Mouse (Mus musculus): ENCODE data around the gene Msx1. TPM values are rescaled to one million over a fixed set of nuclear protein-coding genes. Genes with fewer than 3 reads are reported as not detected.

Msx1 gene
- polyA plus RNA-seq, 1 experiment from 2014 or later = 0.12 TPM

- ATAC-seq (ENCODE audit: low read depth) = no peak
- H3K4me1 ChIP-seq (ENCODE audit: control insufficient read depth, low read depth, low read length) = no peaks in the 10 kb centered on the region
- no peak overlapping the region for H3K4me2 ChIP-seq (ENCODE audit: low read depth, low read length)
Measured at GRCm38 (mm10) chr5:37815909-37816308, 8.5 kb downstream of the Msx1 start.

DNA sequence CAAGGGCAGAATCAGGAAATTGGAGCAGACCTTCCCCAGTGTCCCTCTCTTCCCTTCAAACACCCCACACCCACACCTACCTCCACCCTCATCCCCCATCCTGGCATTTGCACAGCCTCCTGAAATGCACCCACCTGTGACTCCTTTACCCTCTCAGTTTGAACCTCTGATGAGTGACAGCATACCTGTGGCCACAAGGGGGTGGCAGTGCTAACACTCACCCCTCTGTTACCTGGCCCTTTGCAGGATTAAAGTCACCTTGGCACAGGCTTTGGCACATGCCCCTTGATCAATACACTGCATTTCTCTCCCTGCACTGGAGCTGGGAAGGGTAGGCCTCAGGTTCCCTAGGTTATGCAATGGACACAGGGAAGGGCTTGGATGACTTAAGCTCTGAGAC lies 10.2 kb downstream of the Msx1 start:
- Histone ChIP-seq H3K36me3 (ENCODE audit: control insufficient read depth, insufficient read depth) (no peaks in the 10 kb centered on the region), H3K4me2 (ENCODE audit: low read depth, low read length) (no peak overlapping the region), H3K9ac (ENCODE audit: low read depth, low read length) (no peak overlapping the region), H3K4me1 (ENCODE audit: control insufficient read depth, low read depth, low read length) (no peaks in the 10 kb centered on the region), H3K27ac (ENCODE audit: low read length) (no peak overlapping the region), H3K4me3 (ENCODE audit: low read depth, low read length) (no peak overlapping the region), H3K27me3 (ENCODE audit: control insufficient read depth, insufficient read depth, low read depth, low read length) (peaks cover 40% of the 10 kb centered on the region), H3K9me3 (replicated peaks; ENCODE audit: control insufficient read depth, low read length) (no peaks in the 10 kb centered on the region)
- no peak for ATAC-seq (ENCODE audit: low read depth)

More at GRCm38 (mm10) chr5:37815909-37816308, 8.5 kb downstream of the Msx1 start:
- H3K9me3 ChIP-seq (replicated peaks; ENCODE audit: control insufficient read depth, low read length) = no peaks in the 10 kb centered on the region
- no peak overlapping the region for H3K4me3 ChIP-seq (ENCODE audit: low read depth, low read length)
- H3K27me3 ChIP-seq (ENCODE audit: control insufficient read depth, insufficient read depth, low read depth, low read length) = peaks cover 55% of the 10 kb centered on the region
- no peak overlapping the region for H3K27ac ChIP-seq (ENCODE audit: low read length)
- no peaks in the 10 kb centered on the region for H3K36me3 ChIP-seq (ENCODE audit: control insufficient read depth, insufficient read depth)
- WGBS (ENCODE audit: insufficient replicate concordance) = 47% methylated on average over 4 of the region's 4 CpGs
- H3K9ac ChIP-seq (ENCODE audit: low read depth, low read length) = no peak overlapping the region

- Histone ChIP-seq H3K27me3 (ENCODE audit: control insufficient read depth, insufficient read depth, low read depth, low read length) (no peaks in the 10 kb centered on the region), H3K27ac (ENCODE audit: low read length) (no peak overlapping the region), H3K36me3 (ENCODE audit: control insufficient read depth, insufficient read depth) (no peaks in the 10 kb centered on the region), H3K4me1 (ENCODE audit: control insufficient read depth, low read depth, low read length) (no peaks in the 10 kb centered on the region), H3K9me3 (replicated peaks; ENCODE audit: control insufficient read depth, low read length) (no peaks in the 10 kb centered on the region), H3K4me3 (ENCODE audit: low read depth, low read length) (no peak overlapping the region), H3K4me2 (ENCODE audit: low read depth, low read length) (no peak overlapping the region), H3K9ac (ENCODE audit: low read depth, low read length) (no peak overlapping the region)
- WGBS (ENCODE audit: insufficient replicate concordance) = 64% methylated on average over 6 of the region's 6 CpGs
- ATAC-seq (ENCODE audit: low read depth) = no peak
Measured at GRCm38 (mm10) chr5:37805291-37805690, 19.1 kb downstream of the Msx1 start.

DNA sequence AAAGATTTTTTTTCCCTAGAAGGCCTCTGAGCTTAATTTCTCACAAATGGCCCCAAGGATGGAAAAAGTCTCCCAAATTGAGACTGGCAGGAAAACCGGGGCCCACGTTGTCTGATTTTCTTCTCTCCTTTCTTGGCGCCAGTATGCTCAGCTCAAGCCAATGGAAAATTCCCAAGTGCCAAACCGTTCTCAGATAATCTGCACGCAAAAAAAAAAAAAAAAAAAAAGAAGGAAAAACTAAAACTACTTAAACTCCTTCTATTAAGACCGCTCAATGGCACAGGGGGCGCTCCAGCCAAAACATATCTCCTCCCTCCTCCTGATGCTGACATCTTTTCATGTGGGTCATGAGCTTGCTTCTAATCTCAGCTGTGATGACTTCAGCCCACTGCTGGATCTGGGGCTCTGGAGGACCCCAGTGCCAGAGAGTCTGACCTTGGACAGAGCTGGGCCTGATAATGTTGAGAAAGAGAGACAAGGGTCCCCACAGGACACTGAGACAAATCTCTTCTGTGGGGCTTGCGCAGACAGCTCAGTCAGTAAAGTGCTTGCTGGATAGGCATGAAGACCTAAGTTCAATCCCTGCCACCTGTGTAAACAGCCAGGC lies 19.8 kb downstream of the Msx1 start:
- Histone ChIP-seq H3K27me3 (ENCODE audit: control insufficient read depth, insufficient read depth, low read depth, low read length) (no peaks in the 10 kb centered on the region), H3K9me3 (replicated peaks; ENCODE audit: control insufficient read depth, low read length) (no peaks in the 10 kb centered on the region), H3K27ac (ENCODE audit: low read length) (no peak overlapping the region), H3K4me1 (ENCODE audit: control insufficient read depth, low read depth, low read length) (no peaks in the 10 kb centered on the region), H3K4me2 (ENCODE audit: low read depth, low read length) (no peak overlapping the region), H3K36me3 (ENCODE audit: control insufficient read depth, insufficient read depth) (no peaks in the 10 kb centered on the region), H3K4me3 (ENCODE audit: low read depth, low read length) (no peak overlapping the region), H3K9ac (ENCODE audit: low read depth, low read length) (no peak overlapping the region)
- ATAC-seq (ENCODE audit: low read depth) = no peak
- 58% methylated on average over 8 of the region's 8 CpGs for WGBS (ENCODE audit: insufficient replicate concordance)

GRCm38 (mm10) chr5:37797251-37797650 lies 27.1 kb downstream of the Msx1 start:
- Histone ChIP-seq H3K27ac (ENCODE audit: low read length) (no peak overlapping the region), H3K4me3 (ENCODE audit: low read depth, low read length) (no peak overlapping the region), H3K9ac (ENCODE audit: low read depth, low read length) (no peak overlapping the region), H3K9me3 (replicated peaks; ENCODE audit: control insufficient read depth, low read length) (no peaks in the 10 kb centered on the region), H3K4me2 (ENCODE audit: low read depth, low read length) (no peak overlapping the region), H3K27me3 (ENCODE audit: control insufficient read depth, insufficient read depth, low read depth, low read length) (no peaks in the 10 kb centered on the region), H3K4me1 (ENCODE audit: control insufficient read depth, low read depth, low read length) (no peaks in the 10 kb centered on the region), H3K36me3 (ENCODE audit: control insufficient read depth, insufficient read depth) (no peaks in the 10 kb centered on the region)
- ATAC-seq (ENCODE audit: low read depth) = no peak
- WGBS (ENCODE audit: insufficient replicate concordance) = 45% methylated on average over 6 of the region's 6 CpGs

GRCm38 (mm10) chr5:37796751-37797150 lies 27.6 kb downstream of the Msx1 start:
- Histone ChIP-seq H3K27ac (ENCODE audit: low read length) (no peak overlapping the region), H3K4me1 (ENCODE audit: control insufficient read depth, low read depth, low read length) (no peaks in the 10 kb centered on the region), H3K9me3 (replicated peaks; ENCODE audit: control insufficient read depth, low read length) (no peaks in the 10 kb centered on the region), H3K9ac (ENCODE audit: low read depth, low read length) (no peak overlapping the region), H3K4me3 (ENCODE audit: low read depth, low read length) (no peak overlapping the region), H3K4me2 (ENCODE audit: low read depth, low read length) (no peak overlapping the region), H3K36me3 (ENCODE audit: control insufficient read depth, insufficient read depth) (no peaks in the 10 kb centered on the region), H3K27me3 (ENCODE audit: control insufficient read depth, insufficient read depth, low read depth, low read length) (no peaks in the 10 kb centered on the region)
- no peak for ATAC-seq (ENCODE audit: low read depth)
- WGBS (ENCODE audit: insufficient replicate concordance) = 57% methylated on average over 5 of the region's 5 CpGs

GRCm38 (mm10) chr5:37795691-37796090 lies 28.7 kb downstream of the Msx1 start:
- ATAC-seq (ENCODE audit: low read depth) = no peak
- Histone ChIP-seq H3K9ac (ENCODE audit: low read depth, low read length) (no peak overlapping the region), H3K4me3 (ENCODE audit: low read depth, low read length) (no peak overlapping the region), H3K4me2 (ENCODE audit: low read depth, low read length) (no peak overlapping the region), H3K27me3 (ENCODE audit: control insufficient read depth, insufficient read depth, low read depth, low read length) (no peaks in the 10 kb centered on the region), H3K27ac (ENCODE audit: low read length) (no peak overlapping the region), H3K4me1 (ENCODE audit: control insufficient read depth, low read depth, low read length) (no peaks in the 10 kb centered on the region), H3K9me3 (replicated peaks; ENCODE audit: control insufficient read depth, low read length) (no peaks in the 10 kb centered on the region), H3K36me3 (ENCODE audit: control insufficient read depth, insufficient read depth) (no peaks in the 10 kb centered on the region)
- WGBS (ENCODE audit: insufficient replicate concordance) = 67% methylated on average over 6 of the region's 6 CpGs

DNA sequence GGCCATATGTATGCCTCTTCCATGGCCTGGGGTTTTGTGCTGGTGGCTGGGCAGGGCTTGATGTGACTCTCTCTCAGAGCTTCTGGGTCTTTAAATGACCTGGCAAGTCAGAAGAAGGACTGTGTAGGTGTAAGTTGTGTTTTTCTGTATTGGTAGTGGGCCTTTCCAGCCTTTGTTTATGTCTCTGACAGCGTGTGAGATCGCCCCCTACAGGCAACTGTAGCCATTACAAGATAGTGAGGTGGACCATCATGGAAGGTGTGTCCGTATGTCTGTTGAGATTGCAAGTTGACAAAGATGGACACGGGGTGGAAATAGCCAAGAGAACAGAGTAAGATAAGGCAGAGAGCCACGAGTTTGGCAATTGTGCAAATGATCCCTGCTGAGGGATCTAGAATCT lies 32.2 kb downstream of the Msx1 start:
- no peak overlapping the region for H3K4me2 ChIP-seq (ENCODE audit: low read depth, low read length)
- H3K9me3 ChIP-seq (replicated peaks; ENCODE audit: control insufficient read depth, low read length) = no peaks in the 10 kb centered on the region
- H3K36me3 ChIP-seq (ENCODE audit: control insufficient read depth, insufficient read depth) = no peaks in the 10 kb centered on the region
- ATAC-seq (ENCODE audit: low read depth) = no peak
- H3K27ac ChIP-seq (ENCODE audit: low read length) = no peak overlapping the region
- H3K4me3 ChIP-seq (ENCODE audit: low read depth, low read length) = no peak overlapping the region
- no peaks in the 10 kb centered on the region for H3K27me3 ChIP-seq (ENCODE audit: control insufficient read depth, insufficient read depth, low read depth, low read length)
- 36% methylated on average over 5 of the region's 5 CpGs for WGBS (ENCODE audit: insufficient replicate concordance)
- H3K4me1 ChIP-seq (ENCODE audit: control insufficient read depth, low read depth, low read length) = no peaks in the 10 kb centered on the region
- H3K9ac ChIP-seq (ENCODE audit: low read depth, low read length) = no peak overlapping the region

- 56% methylated on average over 9 of the region's 9 CpGs for WGBS (ENCODE audit: insufficient replicate concordance)
- no peak overlapping the region for H3K27ac ChIP-seq (ENCODE audit: low read length)
- H3K36me3 ChIP-seq (ENCODE audit: control insufficient read depth, insufficient read depth) = no peaks in the 10 kb centered on the region
Measured at GRCm38 (mm10) chr5:37784847-37785391, 39.5 kb downstream of the Msx1 start.

More at GRCm38 (mm10) chr5:37784847-37785391, 39.5 kb downstream of the Msx1 start:
- no peak overlapping the region for H3K4me3 ChIP-seq (ENCODE audit: low read depth, low read length)
- no peaks in the 10 kb centered on the region for H3K9me3 ChIP-seq (replicated peaks; ENCODE audit: control insufficient read depth, low read length)
- no peaks in the 10 kb centered on the region for H3K27me3 ChIP-seq (ENCODE audit: control insufficient read depth, insufficient read depth, low read depth, low read length)
- no peaks in the 10 kb centered on the region for H3K4me1 ChIP-seq (ENCODE audit: control insufficient read depth, low read depth, low read length)
- no peak for ATAC-seq (ENCODE audit: low read depth)
- no peak overlapping the region for H3K4me2 ChIP-seq (ENCODE audit: low read depth, low read length)
- no peak overlapping the region for H3K9ac ChIP-seq (ENCODE audit: low read depth, low read length)
